Mouse (Mus musculus) large intestine, adult 2 months (tissue): ENCODE results near the gene Timm44. TPM values are rescaled to one million over a fixed set of nuclear protein-coding genes. Genes with fewer than 3 reads are reported as not detected.

Source experiments
- polyA plus RNA-seq: library from polyadenylated mRNA; depleted of rRNA; stranded (reverse); fragments of >200 nt; gene quantifications from 2 replicates; pipeline ENCODE4 v1.2.3, GENCODE M21; 2012; rRNA removed

Timm44 gene
- polyA plus RNA-seq, 1 experiment, result 71.7 TPM

Other genes starting within 250 kb of the Timm44 start
- gene Cd209f, start 170.1 kb downstream of the Timm44 start, polyA plus RNA-seq, result 0.41 and 1.2 TPM in 2 replicates
- 0.27 and 0.45 TPM in 2 replicates for gene Cd209g, start 141.8 kb downstream of the Timm44 start, polyA plus RNA-seq
- gene Evi5l, start 109.3 kb downstream of the Timm44 start, polyA plus RNA-seq, result 6.2 and 7.9 TPM in 2 replicates
- 0.16 and 0.20 TPM in 2 replicates for gene Prr36, start 58.5 kb downstream of the Timm44 start, polyA plus RNA-seq
- 0.24 and 0.26 TPM in 2 replicates for gene Lrrc8e, start 49.1 kb downstream of the Timm44 start, polyA plus RNA-seq
- 15.6 and 18.7 TPM in 2 replicates for gene Map2k7, start 37.2 kb downstream of the Timm44 start, polyA plus RNA-seq
- gene Gm49320, start 37.0 kb downstream of the Timm44 start, polyA plus RNA-seq, result 1.5 and 1.7 TPM in 2 replicates
- gene Tgfbr3l, start 27.7 kb downstream of the Timm44 start, polyA plus RNA-seq, result 12.0 and 21.4 TPM in 2 replicates
- 24.6 and 30.5 TPM in 2 replicates for gene Snapc2, start 22.8 kb downstream of the Timm44 start, polyA plus RNA-seq
- gene Ctxn1, start 16.6 kb downstream of the Timm44 start, polyA plus RNA-seq, result 13.0 and 24.6 TPM in 2 replicates
- gene Ccl25, start 49.3 kb upstream of the Timm44 start, polyA plus RNA-seq, result 278 and 368 TPM in 2 replicates
- gene Elavl1, start 49.5 kb upstream of the Timm44 start, polyA plus RNA-seq, result 43.2 and 47.3 TPM in 2 replicates
- gene Cers4, start 217.1 kb upstream of the Timm44 start, polyA plus RNA-seq, result 25.4 and 27.3 TPM in 2 replicates